Mouse (Mus musculus): ENCODE data around the gene Cyp2d34. TPM values are rescaled to one million over a fixed set of nuclear protein-coding genes. Genes with fewer than 3 reads are reported as not detected.

The Cyp2d34 gene
- total RNA-seq (2017): not detected in 2 replicates

GRCm38 (mm10) chr15:82620531-82621202 is at the start of gene Cyp2d34:
TSS of gene Cyp2d34 (minus strand) at chr15:82620946.
- ATAC-seq (replicated peaks; ENCODE audit: low read depth, poor library complexity, severe bottlenecking): no peak

- no peak for ATAC-seq (replicated peaks; ENCODE audit: low read depth, poor library complexity, severe bottlenecking)
Observed at GRCm38 (mm10) chr15:82656346-82656745, 35.6 kb upstream of the Cyp2d34 start.

GRCm38 (mm10) chr15:82644371-82644770 is 23.6 kb upstream of the Cyp2d34 start:
- no peak for ATAC-seq (replicated peaks; ENCODE audit: low read depth, poor library complexity, severe bottlenecking)

- no peak for ATAC-seq (replicated peaks; ENCODE audit: low read depth, poor library complexity, severe bottlenecking)
Observed at GRCm38 (mm10) chr15:82643771-82644170, 23.0 kb upstream of the Cyp2d34 start.

GRCm38 (mm10) chr15:82642771-82643170 is 22.0 kb upstream of the Cyp2d34 start:
- no peak for ATAC-seq (replicated peaks; ENCODE audit: low read depth, poor library complexity, severe bottlenecking)

GRCm38 (mm10) chr15:82641921-82642320 is 21.2 kb upstream of the Cyp2d34 start:
- ATAC-seq (replicated peaks; ENCODE audit: low read depth, poor library complexity, severe bottlenecking): no peak

- ATAC-seq (replicated peaks; ENCODE audit: low read depth, poor library complexity, severe bottlenecking): no peak
Observed at GRCm38 (mm10) chr15:82641390-82641789, 20.6 kb upstream of the Cyp2d34 start.

- ATAC-seq (replicated peaks; ENCODE audit: low read depth, poor library complexity, severe bottlenecking): no peak
Observed at GRCm38 (mm10) chr15:82640201-82640600, 19.5 kb upstream of the Cyp2d34 start.

- ATAC-seq (replicated peaks; ENCODE audit: low read depth, poor library complexity, severe bottlenecking): no peak; the same call in 1 of the 2 replicates
Observed at GRCm38 (mm10) chr15:82637130-82638075, 16.7 kb upstream of the Cyp2d34 start.

GRCm38 (mm10) chr15:82634976-82635375 is 14.2 kb upstream of the Cyp2d34 start:
- ATAC-seq (replicated peaks; ENCODE audit: low read depth, poor library complexity, severe bottlenecking): no peak

GRCm38 (mm10) chr15:82621993-82622392 is 1.2 kb upstream of the Cyp2d34 start:
- no peak for ATAC-seq (replicated peaks; ENCODE audit: low read depth, poor library complexity, severe bottlenecking)

GRCm38 (mm10) chr15:82618362-82619020 is 2.3 kb downstream of the Cyp2d34 start:
- ATAC-seq (replicated peaks; ENCODE audit: low read depth, poor library complexity, severe bottlenecking): no peak

GRCm38 (mm10) chr15:82582621-82583020 is 38.1 kb downstream of the Cyp2d34 start:
- ATAC-seq (replicated peaks; ENCODE audit: low read depth, poor library complexity, severe bottlenecking): no peak

- no peak for ATAC-seq (replicated peaks; ENCODE audit: low read depth, poor library complexity, severe bottlenecking)
Observed at GRCm38 (mm10) chr15:82579071-82579470, 41.7 kb downstream of the Cyp2d34 start.

GRCm38 (mm10) chr15:82572856-82573255 is 47.9 kb downstream of the Cyp2d34 start:
- ATAC-seq (replicated peaks; ENCODE audit: low read depth, poor library complexity, severe bottlenecking): no peak

Other genes with a start within 250 kb of the Cyp2d34 start
- gene Cyp2d22, start 240.7 kb downstream of the Cyp2d34 start, total RNA-seq (2017): 0.64 TPM in 1 of 2 replicates, not detected in the other
- not detected in 2 replicates for gene Cyp2d11, start 226.9 kb downstream of the Cyp2d34 start, total RNA-seq (2017)
- gene Cyp2d10, start 213.8 kb downstream of the Cyp2d34 start, total RNA-seq (2017): not detected in 2 replicates
- not detected in 2 replicates for gene Cyp2d9, start 187.5 kb downstream of the Cyp2d34 start, total RNA-seq (2017)
- not detected in 2 replicates for gene Cyp2d12, start 65.9 kb downstream of the Cyp2d34 start, total RNA-seq (2017)
- not detected in 2 replicates for gene Cyp2d40, start 143.2 kb upstream of the Cyp2d34 start, total RNA-seq (2017)
- not detected in 2 replicates for gene Cyp2d26, start 173.3 kb upstream of the Cyp2d34 start, total RNA-seq (2017)

Measured in common myeloid progenitor, adult 5-6 weeks (primary cell).